Mouse (Mus musculus) ES-Bruce4 (cell line): Measurements from ENCODE around the gene Pank1. TPM values are rescaled to one million over a fixed set of nuclear protein-coding genes. Genes with fewer than 3 reads are reported as not detected.

Experiments used
- H3K27ac ChIP-seq: 2 replicates; pipeline ENCODE4 v1.5.1; 2012; ENCODE audit warnings: low read length, inconsistent platforms; ENCODE audit not compliant: insufficient read depth
- H3K27me3 ChIP-seq: 2 replicates; pipeline ENCODE4 v1.6.1; 2012; ENCODE audit warnings: mild to moderate bottlenecking, low read length, inconsistent platforms; ENCODE audit not compliant: control insufficient read depth, poor library complexity, insufficient read depth, severe bottlenecking
- H3K36me3 ChIP-seq: 2 replicates; pipeline ENCODE4 v1.6.1; 2012; ENCODE audit warnings: inconsistent platforms, mild to moderate bottlenecking, low read length, moderate library complexity; ENCODE audit not compliant: control insufficient read depth, poor library complexity, insufficient read depth, severe bottlenecking
- H3K4me1 ChIP-seq: one replicate; pipeline ENCODE4 v1.8.1; 2011; ENCODE audit warnings: low read length; ENCODE audit not compliant: control insufficient read depth, insufficient read depth
- H3K4me3 ChIP-seq: 2 replicates; pipeline ENCODE4 v1.5.1; 2011; ENCODE audit warnings: low read depth, mild to moderate bottlenecking, low read length
- H3K9ac ChIP-seq: 2 replicates; pipeline ENCODE4 v1.6.1; 2012; ENCODE audit warnings: low read depth, mild to moderate bottlenecking, inconsistent platforms; ENCODE audit not compliant: poor library complexity, severe bottlenecking
- H3K9me3 ChIP-seq: replicated peaks from 2 replicates; pipeline ENCODE4 v1.6.1; 2012; ENCODE audit warnings: mild to moderate bottlenecking, low read length, inconsistent platforms; ENCODE audit not compliant: control insufficient read depth, poor library complexity, insufficient read depth, severe bottlenecking
- CTCF ChIP-seq: IDR thresholded peaks from one replicate; pipeline ENCODE4 v1.8.1; 2011; ENCODE audit warnings: low read depth, low read length
- EP300 ChIP-seq: IDR thresholded peaks from 2 replicates; pipeline ENCODE4 v1.6.1; 2011; ENCODE audit warnings: low read depth, low read length; ENCODE audit not compliant: insufficient read depth
- POLR2A ChIP-seq: IDR thresholded peaks from one replicate; pipeline ENCODE4 v1.8.1; 2011; ENCODE audit warnings: low read length; ENCODE audit not compliant: insufficient read depth
- polyA plus RNA-seq: library from polyadenylated mRNA; stranded (reverse); fragments of >200 nt; gene quantifications from 2 replicates; pipeline ENCODE4 v1.2.4, GENCODE M21; 2011; ENCODE audit warnings: low read depth; ENCODE audit not compliant: missing spikeins, insufficient read depth, insufficient read length

The Pank1 gene
- polyA plus RNA-seq, 1 experiment: 7.4 TPM

- Histone ChIP-seq H3K9ac (no peak overlapping the region), H3K9me3 (no peaks in the 10 kb centered on the region), H3K27me3 (no peaks in the 10 kb centered on the region), H3K27ac (no peak overlapping the region), H3K36me3 (no peaks in the 10 kb centered on the region), H3K4me3 (no peak overlapping the region), H3K4me1 (no peaks in the 10 kb centered on the region)
- TF ChIP-seq POLR2A (no peak), CTCF (no peak), EP300 (no peak)
Measured at GRCm38 (mm10) chr19:34827444-34827843, 51.8 kb downstream of the Pank1 start.

DNA sequence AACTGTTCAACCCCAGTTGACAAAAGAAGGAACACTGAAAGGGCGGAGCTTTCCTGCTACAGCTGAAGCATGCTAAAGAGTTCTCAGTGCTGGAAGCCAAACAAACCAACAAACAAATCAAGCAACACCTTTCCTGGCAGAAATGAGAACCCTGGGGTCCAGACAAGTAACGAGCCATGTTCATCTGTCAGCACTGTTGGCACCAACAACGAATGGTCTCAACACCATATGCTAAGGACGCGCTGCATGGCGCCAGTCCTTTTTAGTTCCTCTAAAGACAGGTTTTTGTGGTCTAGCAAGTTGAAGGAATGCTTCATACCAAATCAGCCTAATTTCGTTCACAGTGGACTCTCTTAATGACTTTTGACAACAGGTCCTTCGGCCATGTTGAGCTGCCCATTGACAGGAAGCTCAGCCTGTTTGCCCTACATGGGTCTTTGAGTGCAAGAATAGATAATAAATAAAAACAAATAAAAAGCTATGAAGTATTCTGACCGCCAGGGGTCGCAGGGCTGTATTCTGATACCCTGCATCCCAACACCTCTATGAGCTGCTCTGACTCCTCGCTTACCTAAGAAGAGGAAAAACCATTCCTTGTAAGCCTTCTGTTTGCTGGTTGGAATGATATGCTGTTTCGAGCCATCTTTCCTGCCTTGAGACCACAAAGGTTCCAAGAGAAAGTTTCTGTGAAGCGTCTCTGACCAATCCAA lies 53.2 kb downstream of the Pank1 start:
- H3K36me3 ChIP-seq: no peaks in the 10 kb centered on the region
- no peak overlapping the region for H3K9ac ChIP-seq
- H3K9me3 ChIP-seq: no peaks in the 10 kb centered on the region
- H3K4me3 ChIP-seq: no peak overlapping the region
- H3K27ac ChIP-seq: no peak overlapping the region
- peak; percentile 16 for TF ChIP-seq CTCF
- no peak for TF ChIP-seq EP300
- no peaks in the 10 kb centered on the region for H3K27me3 ChIP-seq
- no peaks in the 10 kb centered on the region for H3K4me1 ChIP-seq

DNA sequence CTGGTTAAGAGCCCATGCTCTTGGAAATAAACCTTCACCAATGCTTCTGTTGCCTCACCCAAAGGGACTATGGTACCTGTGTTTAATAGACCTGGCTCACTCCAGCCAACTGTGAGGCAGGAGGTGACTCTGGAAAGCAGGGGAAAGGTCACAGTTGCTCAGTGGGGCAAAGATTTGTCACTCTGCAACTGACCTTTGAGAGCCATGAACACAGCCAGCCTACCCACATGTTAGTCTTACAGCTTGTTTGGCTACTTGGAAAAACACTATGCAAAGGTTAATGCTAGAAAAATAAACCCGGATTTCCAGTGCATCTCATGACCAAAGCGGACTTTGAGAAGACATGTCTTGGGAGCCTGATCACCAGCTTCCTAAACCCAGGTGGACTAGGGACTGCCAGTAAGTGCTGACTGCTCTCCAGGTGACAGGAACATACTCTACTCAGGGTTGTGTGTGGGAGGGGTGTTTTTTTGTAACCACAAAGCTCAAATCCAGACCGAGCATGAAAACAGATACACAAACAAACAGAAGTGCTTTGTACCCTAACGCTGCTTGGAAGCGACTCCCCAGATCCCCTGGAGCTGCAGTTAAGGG lies 59.6 kb downstream of the Pank1 start:
- Histone ChIP-seq H3K4me3 (no peak overlapping the region), H3K36me3 (no peaks in the 10 kb centered on the region), H3K9ac (no peak overlapping the region), H3K27ac (no peak overlapping the region), H3K27me3 (no peaks in the 10 kb centered on the region), H3K4me1 (no peaks in the 10 kb centered on the region), H3K9me3 (no peaks in the 10 kb centered on the region)
- TF ChIP-seq CTCF (no peak), EP300 (no peak), POLR2A (no peak)

GRCm38 (mm10) chr19:34815371-34815770 lies 63.9 kb downstream of the Pank1 start:
- Histone ChIP-seq H3K9me3 (no peaks in the 10 kb centered on the region), H3K27me3 (no peaks in the 10 kb centered on the region), H3K4me1 (no peaks in the 10 kb centered on the region), H3K27ac (no peak overlapping the region), H3K9ac (no peak overlapping the region), H3K4me3 (no peak overlapping the region), H3K36me3 (no peaks in the 10 kb centered on the region)
- no peak for TF ChIP-seq EP300
- TF ChIP-seq CTCF: no peak
- no peak for TF ChIP-seq POLR2A

- Histone ChIP-seq H3K9me3 (no peaks in the 10 kb centered on the region), H3K4me1 (no peaks in the 10 kb centered on the region), H3K9ac (no peak overlapping the region), H3K36me3 (no peaks in the 10 kb centered on the region), H3K27ac (no peak overlapping the region), H3K4me3 (no peak overlapping the region), H3K27me3 (no peaks in the 10 kb centered on the region)
- TF ChIP-seq EP300: no peak
- no peak for TF ChIP-seq POLR2A
- no peak for TF ChIP-seq CTCF
Measured at GRCm38 (mm10) chr19:34814696-34815095, 64.6 kb downstream of the Pank1 start.

DNA sequence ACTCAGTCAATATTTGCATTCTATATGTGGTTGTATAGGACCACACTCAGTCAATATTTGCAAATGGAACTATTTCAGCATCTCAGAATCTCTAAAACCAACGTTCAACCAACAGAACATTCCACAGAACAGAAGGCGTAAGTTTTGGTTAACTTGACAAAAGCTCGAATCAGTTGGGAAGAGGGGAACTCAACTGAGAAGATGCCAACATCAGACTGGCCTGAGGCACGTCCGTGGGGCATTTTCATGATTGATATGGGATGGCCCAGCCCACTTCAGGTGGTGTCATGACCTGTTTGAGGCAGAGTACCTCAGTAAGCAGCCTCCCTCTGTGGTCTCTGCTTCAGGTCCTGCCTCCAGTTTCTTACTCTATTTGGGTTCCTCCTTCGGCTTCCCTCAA lies 65.3 kb downstream of the Pank1 start:
- no peak for TF ChIP-seq EP300
- TF ChIP-seq POLR2A: no peak
- no peak for TF ChIP-seq CTCF
- Histone ChIP-seq H3K36me3 (no peaks in the 10 kb centered on the region), H3K9me3 (no peaks in the 10 kb centered on the region)

More for the DNA sequence above, 65.3 kb downstream of the Pank1 start:
- no peaks in the 10 kb centered on the region for H3K4me1 ChIP-seq
- H3K4me3 ChIP-seq: no peak overlapping the region
- H3K9ac ChIP-seq: no peak overlapping the region
- no peaks in the 10 kb centered on the region for H3K27me3 ChIP-seq
- no peak overlapping the region for H3K27ac ChIP-seq
